Mouse (Mus musculus): ENCODE results near the gene Tmem238.
A peak's percentile ranks its signal among the peaks of the same experiment; 100 is the strongest.

Gene Tmem238

DNA sequence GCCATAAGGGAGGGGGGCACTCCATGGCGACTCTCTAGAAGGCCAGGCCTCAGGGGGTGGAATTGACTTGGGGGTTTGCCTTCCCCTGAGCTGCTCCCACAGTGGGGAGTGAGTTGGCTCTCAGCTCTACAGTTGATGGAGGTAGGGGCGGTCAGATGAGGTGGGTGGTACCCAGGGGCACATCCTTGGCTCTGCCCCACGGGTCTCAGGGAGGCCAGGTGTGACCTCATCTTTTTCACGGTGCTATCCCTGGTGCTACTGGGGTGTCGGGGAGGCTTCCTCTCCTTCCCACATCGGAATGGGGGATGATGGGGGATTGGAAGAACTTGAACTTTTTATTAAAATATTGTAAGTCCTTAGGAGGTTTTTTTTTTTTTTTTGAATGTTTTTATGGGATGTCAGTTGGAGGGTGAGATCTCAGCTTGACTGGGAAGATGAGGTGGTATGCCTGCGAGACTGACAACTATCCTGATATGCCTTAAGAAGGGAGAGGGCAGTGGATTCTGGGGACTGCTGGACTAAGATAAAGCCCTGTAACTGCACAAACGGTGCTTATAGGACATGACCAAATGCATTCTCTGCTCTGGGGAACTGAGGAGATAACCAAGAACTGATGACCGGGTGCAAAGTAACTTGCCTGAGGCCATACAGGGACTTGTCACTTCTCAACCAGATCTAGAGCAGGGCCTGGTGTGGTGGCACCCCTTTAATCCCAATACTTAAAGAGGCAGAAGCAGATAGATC, 42.1 kb downstream of the Tmem238 start:
- DNase-seq (ENCODE audit: low spot score) = no peak

DNA sequence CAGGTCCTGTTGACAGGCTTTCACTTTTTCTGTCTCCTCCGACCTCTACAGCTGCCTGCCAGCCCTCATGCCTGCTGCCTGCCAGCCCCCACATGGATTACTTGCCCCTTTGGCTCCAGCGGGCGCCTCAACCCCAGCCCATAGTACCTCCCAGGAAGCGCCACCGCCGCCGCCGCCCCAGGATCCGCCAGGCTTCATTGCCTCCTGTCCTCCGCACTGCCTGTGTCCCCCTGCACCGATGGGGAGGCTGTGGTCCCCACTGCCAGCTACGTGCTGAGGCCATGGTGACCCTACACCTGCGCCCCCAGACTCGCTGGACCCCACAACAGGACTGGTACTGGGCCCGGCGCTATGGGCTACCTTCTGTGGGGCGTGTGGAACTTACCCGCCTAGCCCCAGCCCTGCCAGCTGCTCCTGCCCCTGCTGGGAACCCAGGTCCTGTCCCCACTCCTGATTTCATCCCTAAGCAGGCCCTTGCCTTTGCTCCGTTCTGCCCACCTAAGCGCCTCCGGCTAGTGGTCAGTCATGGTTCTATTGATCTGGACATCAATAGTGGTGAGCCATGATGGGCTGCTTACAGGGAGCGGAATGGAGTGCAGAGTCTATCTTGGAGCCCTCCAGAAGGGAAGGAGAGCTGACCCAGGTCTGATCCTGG, 43.0 kb downstream of the Tmem238 start:
- no peak for DNase-seq (ENCODE audit: low spot score)

DNA sequence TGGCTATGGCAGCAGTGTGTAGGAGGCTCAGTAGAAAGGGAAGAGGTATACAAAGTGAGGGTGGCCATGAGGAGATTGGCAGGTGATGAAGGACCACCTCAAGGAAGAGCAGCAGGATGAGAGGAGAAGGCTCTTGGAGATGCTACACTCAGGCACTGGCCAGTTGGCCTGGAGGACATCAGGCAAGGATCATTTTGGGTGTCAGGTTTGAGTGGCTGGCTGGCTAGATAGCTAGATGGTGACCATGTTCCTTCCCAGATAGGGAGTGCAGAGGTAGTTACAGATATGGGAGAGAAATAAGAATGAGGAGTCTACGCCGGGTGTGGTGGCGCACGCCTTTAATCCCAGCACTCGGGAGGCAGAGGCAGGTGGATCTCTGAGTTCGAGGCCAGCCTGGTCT, 44.6 kb downstream of the Tmem238 start:
- no peak for DNase-seq (ENCODE audit: low spot score)

GRCm38 (mm10) chr7:4743354-4743753, 46.1 kb downstream of the Tmem238 start:
- DNase-seq (ENCODE audit: low spot score) = no peak

DNA sequence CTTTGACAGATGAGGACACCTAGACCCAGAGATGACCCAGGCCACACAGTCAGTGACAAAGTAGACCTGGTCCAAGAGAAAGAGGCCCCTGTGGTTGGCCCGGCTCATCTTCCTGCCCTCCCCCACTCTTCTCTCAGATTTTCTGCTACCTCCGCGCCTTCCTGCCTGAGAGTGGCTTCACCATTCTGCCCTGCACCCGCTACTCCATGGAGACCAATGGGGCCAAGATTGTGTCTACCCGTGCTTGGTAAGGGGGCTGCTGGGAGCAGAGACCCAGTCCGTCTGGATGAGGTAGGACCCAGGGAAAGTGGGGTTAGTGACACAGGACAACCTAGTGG, 47.0 kb downstream of the Tmem238 start:
- DNase-seq (ENCODE audit: low spot score) = no peak

GRCm38 (mm10) chr7:4741672-4742481, 47.6 kb downstream of the Tmem238 start:
- DNase-seq (ENCODE audit: low spot score) = no peak

- DNase-seq (ENCODE audit: low spot score) = peak; percentile 28
Measured at GRCm38 (mm10) chr7:4741151-4741550, 48.3 kb downstream of the Tmem238 start.

DNA sequence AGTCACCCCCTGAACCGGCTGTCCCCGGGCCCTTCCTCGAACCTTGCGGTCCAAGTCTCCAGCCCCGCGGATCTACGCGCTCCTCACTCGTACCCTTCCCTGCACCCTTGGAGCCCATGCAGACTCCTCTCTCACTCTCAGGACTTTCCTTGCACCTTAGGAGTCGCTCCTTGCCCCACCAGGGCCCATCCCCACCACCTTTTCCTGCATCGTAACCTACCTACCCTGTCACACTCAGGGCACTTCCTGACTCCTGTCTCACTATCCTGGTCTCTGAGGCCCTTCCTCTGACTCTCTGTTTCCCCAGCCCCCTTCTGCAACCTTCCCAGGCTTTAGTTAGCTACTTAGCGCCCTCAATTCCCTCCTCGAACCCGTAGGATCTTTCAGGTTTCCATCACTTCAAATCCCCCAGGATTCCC, 49.1 kb downstream of the Tmem238 start:
- no peak for DNase-seq (ENCODE audit: low spot score)

DNA sequence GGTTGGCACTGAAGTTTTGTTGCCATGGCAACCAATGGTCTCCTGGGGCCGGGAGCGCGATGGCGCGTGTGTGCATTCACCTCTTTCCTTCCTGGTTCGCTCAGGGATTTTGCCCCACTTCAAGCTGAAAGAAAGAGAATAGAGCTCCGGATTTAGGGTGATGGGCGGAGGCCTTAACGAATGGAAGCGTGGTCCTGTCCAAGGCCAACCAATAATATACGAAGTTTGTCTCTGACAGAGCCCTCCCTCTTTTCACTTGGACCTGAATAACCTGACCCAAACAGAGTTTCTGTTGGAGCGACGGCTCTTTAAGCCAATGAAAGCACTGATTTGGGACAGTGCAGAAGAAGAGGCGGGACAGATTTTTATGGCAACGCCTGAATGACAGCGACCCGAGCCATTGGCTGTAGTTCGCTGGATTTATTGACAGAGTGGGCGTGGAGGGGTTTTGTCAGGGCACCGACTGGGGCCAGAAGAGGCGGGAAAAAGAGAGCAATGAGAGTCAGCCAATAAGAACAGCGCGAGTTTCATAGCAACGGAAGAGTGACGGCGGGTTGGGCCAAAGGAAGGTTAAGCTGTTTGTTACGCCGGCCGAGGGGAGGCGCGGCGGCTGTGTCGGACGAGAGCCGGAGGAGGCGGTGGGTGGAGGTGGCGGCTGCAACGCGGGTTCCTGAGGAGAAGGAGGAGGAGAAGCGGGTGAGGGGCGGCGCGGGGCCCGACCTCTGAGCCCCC, 49.7 kb downstream of the Tmem238 start, which contains the start of gene Kmt5c:
TSS of gene Kmt5c (plus strand) at position 572 of the 732 bp plus-strand sequence.
- DNase-seq (ENCODE audit: low spot score) = peak; percentile 99

GRCm38 (mm10) chr7:4739041-4739543, 50.4 kb downstream of the Tmem238 start:
- DNase-seq (ENCODE audit: low spot score) = no peak
